Mouse (Mus musculus): ENCODE measurements around the gene Zfp609. TPM values are rescaled to one million over a fixed set of nuclear protein-coding genes. Genes with fewer than 3 reads are reported as not detected.

Gene Zfp609
- polyA plus RNA-seq, 1 experiment from 2014 or later: 9.3 TPM

DNA sequence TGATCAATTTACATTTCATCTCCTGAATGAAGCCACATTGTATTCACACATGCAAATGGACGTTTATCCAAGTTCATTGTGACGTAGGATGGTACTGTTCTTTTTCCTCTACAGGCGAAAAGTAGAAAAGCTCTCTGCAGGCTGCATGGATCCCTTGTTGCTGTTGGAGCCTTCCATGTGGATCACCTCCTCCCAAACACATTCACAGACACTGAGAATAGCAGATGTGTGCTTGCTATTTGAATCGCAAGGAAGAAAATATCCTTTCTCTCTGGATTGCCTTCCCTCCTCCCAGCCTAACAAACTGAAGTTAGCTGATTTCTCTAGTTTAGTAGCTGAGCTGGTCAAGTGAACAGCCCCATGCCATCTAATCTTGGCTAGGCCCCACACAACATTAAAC lies 2.9 kb upstream of the Zfp609 start:
- H3K27me3 ChIP-seq: 0 out of 2 replicates have a peak, but pooled peaks cover 2% of the 10 kb centered on the region
- H3K4me3 ChIP-seq: no peak overlapping the region
- no peak overlapping the region for H3K27ac ChIP-seq
- ATAC-seq (ENCODE audit: low FRiP score): no peak
- no peaks in the 10 kb centered on the region for H3K9me3 ChIP-seq
- H3K4me1 ChIP-seq (replicated peaks): peaks cover 34% of the 10 kb centered on the region
- H3K4me2 ChIP-seq: no peak overlapping the region
- no peak overlapping the region for H3K9ac ChIP-seq
- WGBS: 58% methylated on average over 4 of the region's 4 CpGs
- H3K36me3 ChIP-seq: no peaks in the 10 kb centered on the region

DNA sequence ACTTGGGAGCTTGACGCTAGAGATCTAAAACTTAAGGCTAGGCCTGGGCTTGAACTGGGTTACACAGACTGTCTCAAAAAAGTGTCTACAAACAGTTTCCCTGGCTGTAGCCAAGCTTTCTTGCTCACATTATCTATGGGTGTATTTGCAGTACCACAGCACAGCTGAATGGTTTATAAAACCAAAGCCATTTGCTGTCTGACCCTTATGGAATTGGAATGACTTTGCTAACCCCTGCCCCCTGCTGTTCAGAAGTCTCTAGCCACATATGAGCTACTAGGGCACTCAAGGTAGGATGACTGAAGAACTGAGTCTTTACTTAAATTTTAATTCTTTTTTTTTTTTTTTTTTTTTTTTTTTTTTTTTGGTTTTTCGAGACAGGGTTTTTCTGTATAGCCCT lies 2.0 kb upstream of the Zfp609 start:
- no peak overlapping the region for H3K9ac ChIP-seq
- no peak overlapping the region for H3K27ac ChIP-seq
- WGBS: 92% methylated on average over 2 of the region's 2 CpGs
- H3K36me3 ChIP-seq: no peaks in the 10 kb centered on the region
- no peak overlapping the region for H3K4me3 ChIP-seq
- no peak overlapping the region for H3K4me2 ChIP-seq
- H3K9me3 ChIP-seq: no peaks in the 10 kb centered on the region
- no peak for ATAC-seq (ENCODE audit: low FRiP score)
- peaks cover 37% of the 10 kb centered on the region for H3K4me1 ChIP-seq (replicated peaks)
- 0 out of 2 replicates have a peak, but pooled peaks cover 2% of the 10 kb centered on the region for H3K27me3 ChIP-seq

DNA sequence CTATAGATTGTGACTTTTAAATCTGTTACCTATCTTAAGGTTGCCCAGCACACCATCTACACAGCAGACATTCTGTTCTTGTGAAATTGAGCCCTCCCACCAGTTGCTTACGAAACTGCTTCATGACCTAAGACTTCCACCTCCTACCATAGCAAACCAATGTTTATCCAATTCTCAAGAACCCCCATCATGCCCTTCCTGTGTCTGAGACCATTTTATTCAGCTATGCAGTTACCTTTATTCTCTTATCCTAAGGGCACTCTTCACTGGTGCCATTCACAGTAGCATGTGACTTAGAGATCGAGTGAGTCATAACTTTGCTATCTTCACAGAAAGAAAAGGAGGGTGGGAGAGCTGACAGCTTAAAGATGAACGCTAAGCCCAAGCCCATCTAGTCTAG lies 1.1 kb upstream of the Zfp609 start:
- 40% methylated on average over 3 of the region's 3 CpGs for WGBS
- Histone ChIP-seq H3K9ac (peak overlapping the region; percentile 97; the same call in 1 of the 2 replicates), H3K9me3 (no peaks in the 10 kb centered on the region), H3K4me2 (peak overlapping the region; percentile 68), H3K27me3 (0 out of 2 replicates have a peak, but pooled peaks cover 2% of the 10 kb centered on the region), H3K27ac (no peak overlapping the region), H3K36me3 (no peaks in the 10 kb centered on the region), H3K4me3 (peak overlapping the region; percentile 86), H3K4me1 (replicated peaks) (peaks cover 46% of the 10 kb centered on the region)
- ATAC-seq (ENCODE audit: low FRiP score): no peak

DNA sequence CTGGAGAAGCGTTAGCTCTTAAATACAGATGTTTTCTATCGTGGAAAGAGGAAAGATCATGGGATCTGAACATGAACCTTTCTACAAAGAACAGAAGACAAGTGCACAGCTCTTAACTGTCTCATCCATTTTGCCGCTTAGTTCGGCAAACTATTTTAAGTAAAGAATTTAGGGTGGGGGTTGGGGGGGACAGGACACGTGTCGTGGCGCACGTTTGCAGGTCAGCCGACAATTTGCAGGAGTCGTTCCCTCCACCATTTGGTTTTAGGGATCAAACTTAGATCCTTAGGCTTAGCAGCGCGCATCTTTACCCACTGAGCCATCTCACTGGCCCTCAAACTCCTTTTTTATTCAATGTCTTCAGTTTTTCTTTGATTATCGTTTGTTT lies 646 bp upstream of the Zfp609 start:
- 0 out of 2 replicates have a peak, but pooled peaks have one; percentile 1 for ATAC-seq (ENCODE audit: low FRiP score)

GRCm38 (mm10) chr9:65826588-65827343 lies 598 bp downstream of the Zfp609 start:
- peak overlapping the region; percentile 67 for H3K4me2 ChIP-seq
- peak overlapping the region; percentile 97 for H3K9ac ChIP-seq
- 0 out of 2 replicates have a peak, but pooled peaks cover 2% of the 10 kb centered on the region for H3K27me3 ChIP-seq
- H3K4me3 ChIP-seq: peak overlapping the region; percentile 86
- ATAC-seq (ENCODE audit: low FRiP score): peak; percentile 65
- peaks cover 45% of the 10 kb centered on the region for H3K4me1 ChIP-seq (replicated peaks)
- WGBS: under 1% methylated on average over 30 of the region's 31 CpGs
- no peaks in the 10 kb centered on the region for H3K9me3 ChIP-seq
- peak overlapping the region; percentile 99 for H3K27ac ChIP-seq
- H3K36me3 ChIP-seq: no peaks in the 10 kb centered on the region

More for the DNA sequence above, 646 bp upstream of the Zfp609 start:
- Histone ChIP-seq H3K27ac (peak overlapping the region; percentile 99), H3K4me3 (peak overlapping the region; percentile 86), H3K4me1 (replicated peaks) (peaks cover 49% of the 10 kb centered on the region), H3K36me3 (no peaks in the 10 kb centered on the region), H3K9ac (peak overlapping the region; percentile 97), H3K4me2 (peak overlapping the region; percentile 68), H3K27me3 (0 out of 2 replicates have a peak, but pooled peaks cover 2% of the 10 kb centered on the region), H3K9me3 (no peaks in the 10 kb centered on the region)
- WGBS: under 1% methylated on average over 13 of the region's 13 CpGs

DNA sequence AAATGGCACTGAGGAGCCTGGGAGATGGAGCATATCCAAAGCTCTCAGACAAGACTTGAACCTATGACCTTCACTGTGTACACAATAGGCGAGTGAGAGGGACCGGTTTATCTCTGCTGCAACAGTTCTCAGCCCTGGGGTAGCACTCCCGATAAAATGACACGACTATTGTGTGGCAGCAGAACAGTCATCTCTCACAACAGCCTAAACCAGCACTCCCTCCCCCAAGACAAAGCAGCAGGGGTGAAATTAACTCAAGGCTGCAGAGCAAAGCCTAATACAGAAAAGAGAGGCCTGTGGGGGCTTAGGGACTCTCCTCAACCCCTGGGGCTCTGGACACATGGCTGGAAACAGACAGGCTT lies 1.2 kb downstream of the Zfp609 start:
- H3K4me2 ChIP-seq: peak overlapping the region; percentile 67
- ATAC-seq (ENCODE audit: low FRiP score): peak; percentile 49
- 0% methylated on average over 4 of the region's 4 CpGs for WGBS

DNA sequence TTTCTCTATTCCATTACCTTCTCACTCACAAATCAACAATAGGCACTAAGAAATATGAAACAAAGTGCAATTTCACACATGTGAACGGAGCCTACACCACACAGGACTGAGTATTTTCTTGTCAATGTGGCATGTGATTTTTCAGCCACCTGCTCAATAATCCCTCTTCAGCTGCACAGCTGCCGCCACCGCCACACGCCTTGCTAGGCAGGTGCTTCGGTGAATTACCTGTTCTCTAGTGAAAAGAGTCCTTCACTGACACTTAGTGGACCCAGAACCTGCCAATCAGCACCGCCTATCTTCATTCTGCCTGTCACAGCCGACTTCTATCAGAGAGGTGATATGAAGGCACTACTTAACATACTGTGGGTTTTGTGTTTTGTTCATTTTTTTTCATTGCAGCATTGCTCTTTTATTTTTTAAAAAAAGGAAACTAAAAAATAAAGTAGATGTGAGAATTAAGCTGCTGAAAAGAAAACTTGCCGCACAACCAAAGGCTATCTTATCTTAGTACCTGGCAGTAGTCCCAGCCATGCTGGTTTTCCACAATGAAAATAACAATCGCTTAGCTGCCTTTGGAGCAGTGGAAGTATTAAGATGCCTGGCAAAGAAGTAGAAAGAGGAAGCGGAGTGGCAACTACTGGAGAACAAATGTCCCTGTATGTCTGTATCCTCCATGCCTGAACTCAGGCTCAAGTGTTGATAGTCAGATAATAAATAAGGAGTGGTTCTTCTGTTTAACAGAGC lies 3.5 kb downstream of the Zfp609 start:
- H3K4me3 ChIP-seq: no peak overlapping the region
- no peaks in the 10 kb centered on the region for H3K36me3 ChIP-seq
- H3K27ac ChIP-seq: peak overlapping the region; percentile 56
- H3K9ac ChIP-seq: peak overlapping the region; percentile 39
- H3K9me3 ChIP-seq: no peaks in the 10 kb centered on the region
- ATAC-seq (ENCODE audit: low FRiP score): no peak
- peaks cover 68% of the 10 kb centered on the region for H3K4me1 ChIP-seq (replicated peaks)
- H3K27me3 ChIP-seq: 0 out of 2 replicates have a peak, but pooled peaks cover 2% of the 10 kb centered on the region
- 52% methylated on average over 10 of the region's 10 CpGs for WGBS
- H3K4me2 ChIP-seq: peak overlapping the region; percentile 67

More for the DNA sequence above, 1.2 kb downstream of the Zfp609 start:
- Histone ChIP-seq H3K9ac (peak overlapping the region; percentile 97), H3K36me3 (no peaks in the 10 kb centered on the region), H3K9me3 (no peaks in the 10 kb centered on the region), H3K4me1 (replicated peaks) (peaks cover 50% of the 10 kb centered on the region), H3K27ac (peak overlapping the region; percentile 99), H3K4me3 (peak overlapping the region; percentile 86), H3K27me3 (0 out of 2 replicates have a peak, but pooled peaks cover 2% of the 10 kb centered on the region)

DNA sequence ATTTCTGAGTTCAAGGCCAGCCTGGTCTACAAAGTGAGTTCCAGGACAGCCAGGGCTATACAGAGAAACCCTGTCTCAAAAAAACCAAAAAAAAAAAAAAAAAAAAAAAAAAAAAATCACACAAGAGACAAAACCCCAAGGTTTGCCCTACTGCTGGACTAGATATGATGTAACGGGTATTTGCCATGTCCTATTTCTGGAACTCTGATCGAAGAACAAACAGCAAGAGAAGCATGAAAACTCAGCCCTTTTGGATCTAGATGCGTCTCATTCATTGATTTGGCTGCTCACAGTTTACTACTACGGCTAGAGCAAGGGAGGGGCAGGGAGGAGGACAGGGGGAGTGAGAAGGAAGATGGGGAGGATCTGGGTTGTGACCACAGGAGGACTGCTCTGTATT lies 5.4 kb downstream of the Zfp609 start:
- no peak overlapping the region for H3K4me2 ChIP-seq
- H3K4me3 ChIP-seq: no peak overlapping the region
- H3K27ac ChIP-seq: no peak overlapping the region
- no peaks in the 10 kb centered on the region for H3K36me3 ChIP-seq
- no peak overlapping the region for H3K9ac ChIP-seq
- H3K4me1 ChIP-seq (replicated peaks): peaks cover 67% of the 10 kb centered on the region
- H3K9me3 ChIP-seq: no peaks in the 10 kb centered on the region
- no peaks in the 10 kb centered on the region for H3K27me3 ChIP-seq
- no peak for ATAC-seq (ENCODE audit: low FRiP score)
- WGBS: 80% methylated on average over 4 of the region's 4 CpGs

GRCm38 (mm10) chr9:65820301-65820700 lies 7.1 kb downstream of the Zfp609 start:
- no peak overlapping the region for H3K4me3 ChIP-seq
- H3K4me1 ChIP-seq (replicated peaks): peaks cover 56% of the 10 kb centered on the region
- WGBS: 71% methylated on average over 2 of the region's 2 CpGs
- H3K9me3 ChIP-seq: no peaks in the 10 kb centered on the region
- H3K4me2 ChIP-seq: no peak overlapping the region
- peaks cover 5% of the 10 kb centered on the region; the same call in 1 of the 2 replicates for H3K36me3 ChIP-seq
- H3K27ac ChIP-seq: no peak overlapping the region
- ATAC-seq (ENCODE audit: low FRiP score): no peak
- no peak overlapping the region for H3K9ac ChIP-seq
- no peaks in the 10 kb centered on the region for H3K27me3 ChIP-seq

- Histone ChIP-seq H3K4me1 (replicated peaks) (peaks cover 38% of the 10 kb centered on the region), H3K27ac (peak overlapping the region; percentile 79), H3K4me2 (0 out of 2 replicates have a peak overlapping the region, but pooled peaks have one; percentile 8), H3K27me3 (no peaks in the 10 kb centered on the region), H3K9ac (no peak overlapping the region), H3K4me3 (no peak overlapping the region), H3K36me3 (peaks cover 12% of the 10 kb centered on the region; the same call in 1 of the 2 replicates), H3K9me3 (no peaks in the 10 kb centered on the region)
- 39% methylated on average over 2 of the region's 2 CpGs for WGBS
- ATAC-seq (ENCODE audit: low FRiP score): no peak
These were observed 9.0 kb downstream of the Zfp609 start for GRCm38 (mm10) chr9:65818402-65818801.

DNA sequence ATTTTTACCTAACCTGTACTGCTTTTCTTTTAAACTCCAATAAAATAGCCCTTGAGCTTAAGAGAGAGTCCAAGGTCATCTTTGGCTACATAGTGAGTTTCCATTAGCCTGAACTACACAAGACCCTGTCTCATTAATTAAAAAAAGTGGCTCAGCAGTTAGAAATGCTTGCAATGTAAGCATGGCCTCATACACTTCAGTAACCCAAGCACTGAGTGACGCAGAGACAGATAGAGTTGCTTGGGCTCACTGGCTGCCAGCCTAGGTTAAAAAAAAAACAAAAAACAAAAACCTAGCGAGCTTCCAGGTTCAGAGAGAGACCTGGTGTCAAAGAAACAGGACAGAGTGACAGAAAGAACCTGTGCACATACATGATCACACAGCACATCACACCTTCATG lies 14.5 kb downstream of the Zfp609 start:
- Histone ChIP-seq H3K9me3 (no peaks in the 10 kb centered on the region), H3K4me3 (no peak overlapping the region), H3K27me3 (no peaks in the 10 kb centered on the region), H3K9ac (no peak overlapping the region), H3K36me3 (peaks cover 12% of the 10 kb centered on the region; the same call in 1 of the 2 replicates), H3K27ac (no peak overlapping the region), H3K4me1 (replicated peaks) (peaks cover 16% of the 10 kb centered on the region), H3K4me2 (no peak overlapping the region)
- ATAC-seq (ENCODE audit: low FRiP score): no peak
- WGBS: 73% methylated on average over 2 of the region's 2 CpGs

- peaks cover 26% of the 10 kb centered on the region for H3K4me1 ChIP-seq (replicated peaks)
- no peak overlapping the region for H3K9ac ChIP-seq
- H3K27ac ChIP-seq: no peak overlapping the region
- no peak for ATAC-seq (ENCODE audit: low FRiP score)
- H3K27me3 ChIP-seq: no peaks in the 10 kb centered on the region
- 86% methylated on average over 1 of the region's 1 CpGs for WGBS
- peaks cover 12% of the 10 kb centered on the region; the same call in 1 of the 2 replicates for H3K36me3 ChIP-seq
- H3K4me2 ChIP-seq: no peak overlapping the region
- H3K9me3 ChIP-seq: no peaks in the 10 kb centered on the region
- H3K4me3 ChIP-seq: no peak overlapping the region
These were observed 15.6 kb downstream of the Zfp609 start for GRCm38 (mm10) chr9:65811784-65812183.

Data from hindbrain, embryonic 13.5 days (tissue).